Mouse (Mus musculus) heart, embryonic 16.5 days (tissue): Measurements from ENCODE around the gene Rtn1. TPM values are rescaled to one million over a fixed set of nuclear protein-coding genes. Genes with fewer than 3 reads are reported as not detected.

ENCODE experiments used
- ATAC-seq: fragments of 200-750 bp; cut with Nextera tagmentation; replicated peaks from 2 replicates; pipeline ENCODE4 v1.8.0; 2017; ENCODE audit warnings: moderate number of reproducible peaks; ENCODE audit not compliant: insufficient read depth, low FRiP score; ENCODE audit errors: extremely low read depth
- H3K27ac ChIP-seq: fragments of 300-500 bp; sonication (generic); 2 replicates; pipeline ENCODE4 v1.5.1; 2014; ENCODE audit warnings: mild to moderate bottlenecking, low read length, control low read depth, moderate library complexity
- H3K27me3 ChIP-seq: fragments of 300-500 bp; sonication (generic); 2 replicates; pipeline ENCODE4 v1.6.1; 2014; ENCODE audit warnings: low read length, mixed read lengths; ENCODE audit not compliant: control insufficient read depth, insufficient read depth
- H3K36me3 ChIP-seq: fragments of 300-500 bp; sonication (generic); 2 replicates; pipeline ENCODE4 v1.6.1; 2014; ENCODE audit not compliant: control insufficient read depth, insufficient read depth
- H3K4me1 ChIP-seq: fragments of 300-500 bp; sonication (generic); 2 replicates; pipeline ENCODE4 v1.6.1; 2014; ENCODE audit warnings: low read length, mixed read lengths; ENCODE audit not compliant: control insufficient read depth, insufficient read depth
- H3K4me2 ChIP-seq: fragments of 300-500 bp; sonication (generic); 2 replicates; pipeline ENCODE4 v1.6.1; 2014; ENCODE audit warnings: low read depth, mild to moderate bottlenecking, control low read depth, low read length
- H3K4me3 ChIP-seq: fragments of 300-500 bp; sonication (generic); 2 replicates; pipeline ENCODE4 v1.5.1; 2014; ENCODE audit warnings: mild to moderate bottlenecking, control low read depth, low read length
- H3K9ac ChIP-seq: fragments of 300-500 bp; sonication (generic); 2 replicates; pipeline ENCODE4 v1.6.1; 2014; ENCODE audit warnings: low read length, control low read depth
- H3K9me3 ChIP-seq: fragments of 300-500 bp; sonication (generic); replicated peaks from 2 replicates; pipeline ENCODE4 v1.6.1; 2016; ENCODE audit warnings: low read length; ENCODE audit not compliant: control insufficient read depth
- WGBS: fragments of 180-500 bp; shearing (Covaris S2); extraction: QIAGEN DNeasy Blood & Tissue Kit; methylation state at CpG from one replicate; pipeline ENCODE4 v1.1.7; 2014; 5-methylcytosine and 5-hydroxymethylcytosine counted together
- polyA plus RNA-seq: library from polyadenylated mRNA; unstranded; fragments of >200 nt; fragmentation: Nextera tagmentation; extraction: Ambion mirVana; gene quantifications from 2 replicates; pipeline ENCODE4 v1.2.1, GENCODE M21; 2015

Rtn1 gene
- polyA plus RNA-seq, 1 experiment from 2014 or later, result 10.1 TPM

DNA sequence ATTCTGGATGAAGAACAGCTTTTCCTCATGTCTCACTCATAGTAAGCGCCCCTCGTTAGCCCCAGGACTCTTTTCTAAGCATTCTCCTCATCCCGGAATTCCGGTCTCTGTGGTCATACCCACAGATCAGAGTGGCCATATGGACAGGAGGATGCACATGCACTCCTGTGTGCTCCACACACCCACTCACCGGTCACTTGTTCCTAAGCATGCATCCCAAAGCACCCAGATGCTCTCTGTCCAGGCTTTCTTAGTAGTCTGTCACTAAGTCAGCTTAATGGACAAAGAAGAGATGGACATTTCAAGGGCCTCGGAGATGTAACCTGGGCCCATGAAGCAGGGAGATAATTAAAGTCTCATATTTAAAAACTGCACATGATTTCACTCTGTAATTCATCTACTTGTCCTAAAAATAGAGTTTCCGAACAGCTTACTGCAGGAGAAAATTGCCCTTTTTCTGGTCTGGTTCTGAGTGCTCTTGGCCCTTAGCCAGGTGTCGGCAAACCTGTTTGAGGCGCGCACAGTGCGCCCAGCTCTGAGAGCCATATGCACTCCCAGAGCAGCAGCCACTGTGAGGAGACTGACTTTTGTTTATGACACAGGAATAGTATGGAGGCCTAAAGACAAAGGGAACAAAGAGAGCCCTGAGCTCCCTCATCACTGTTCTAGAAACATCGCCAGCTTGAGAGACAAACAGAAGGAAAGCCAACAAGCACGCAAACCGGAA lies 19.3 kb downstream of the Rtn1 start:
- Histone ChIP-seq H3K4me3 (no peak overlapping the region), H3K27me3 (no peaks in the 10 kb centered on the region), H3K27ac (no peak overlapping the region), H3K4me2 (no peak overlapping the region), H3K4me1 (no peaks in the 10 kb centered on the region), H3K36me3 (no peaks in the 10 kb centered on the region), H3K9me3 (no peaks in the 10 kb centered on the region), H3K9ac (no peak overlapping the region)
- no peak for ATAC-seq
- WGBS, result 77% methylated on average over 14 of the region's 14 CpGs

DNA sequence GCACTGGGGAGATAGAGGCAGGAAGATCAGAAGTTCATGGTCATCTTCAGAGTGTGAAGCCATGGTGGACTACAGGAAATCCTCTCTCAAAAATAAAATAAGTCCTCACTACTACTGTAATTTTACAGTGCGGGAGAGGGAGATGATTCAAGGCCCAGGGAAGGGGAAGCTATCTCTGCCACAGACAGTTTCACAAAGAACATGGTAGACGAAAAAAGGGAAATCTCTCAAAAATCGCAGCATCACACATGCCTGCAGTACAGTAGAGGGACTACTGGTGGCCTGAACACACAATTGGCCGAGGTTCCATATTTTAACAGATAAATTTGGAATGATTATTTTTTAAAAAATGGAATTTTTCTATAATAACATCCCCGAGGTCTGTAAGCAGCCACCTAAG lies 20.0 kb downstream of the Rtn1 start:
- WGBS, result 81% methylated on average over 5 of the region's 5 CpGs
- H3K27me3 ChIP-seq, result no peaks in the 10 kb centered on the region
- no peaks in the 10 kb centered on the region for H3K4me1 ChIP-seq
- no peak overlapping the region for H3K9ac ChIP-seq
- H3K4me2 ChIP-seq, result no peak overlapping the region
- H3K36me3 ChIP-seq, result no peaks in the 10 kb centered on the region
- no peaks in the 10 kb centered on the region for H3K9me3 ChIP-seq
- H3K4me3 ChIP-seq, result no peak overlapping the region
- H3K27ac ChIP-seq, result no peak overlapping the region
- ATAC-seq, result no peak

DNA sequence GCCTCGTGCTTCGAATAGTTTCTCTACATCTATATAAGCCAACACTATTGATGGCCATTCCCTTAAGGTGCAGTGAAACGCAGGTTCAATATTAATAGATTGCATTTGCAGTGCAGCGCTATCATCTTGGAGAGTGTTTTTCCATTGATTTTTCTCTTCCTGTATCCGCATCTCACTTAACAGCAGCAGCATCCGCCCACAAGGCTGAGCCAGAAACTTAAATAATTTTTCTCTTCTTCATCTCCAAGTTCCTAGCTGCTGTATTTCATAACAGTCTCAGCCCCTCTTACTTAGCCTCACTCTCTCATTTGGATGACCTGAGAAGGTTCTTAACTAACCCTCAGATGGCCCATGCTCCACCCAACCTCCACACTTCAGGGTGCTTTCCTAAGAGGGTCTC lies 20.7 kb downstream of the Rtn1 start:
- H3K4me1 ChIP-seq, result no peaks in the 10 kb centered on the region
- H3K9me3 ChIP-seq, result no peaks in the 10 kb centered on the region
- H3K27me3 ChIP-seq, result no peaks in the 10 kb centered on the region
- no peak overlapping the region for H3K9ac ChIP-seq
- no peaks in the 10 kb centered on the region for H3K36me3 ChIP-seq
- WGBS, result 89% methylated on average over 6 of the region's 6 CpGs
- H3K4me2 ChIP-seq, result no peak overlapping the region
- H3K27ac ChIP-seq, result no peak overlapping the region
- ATAC-seq, result no peak
- H3K4me3 ChIP-seq, result no peak overlapping the region

DNA sequence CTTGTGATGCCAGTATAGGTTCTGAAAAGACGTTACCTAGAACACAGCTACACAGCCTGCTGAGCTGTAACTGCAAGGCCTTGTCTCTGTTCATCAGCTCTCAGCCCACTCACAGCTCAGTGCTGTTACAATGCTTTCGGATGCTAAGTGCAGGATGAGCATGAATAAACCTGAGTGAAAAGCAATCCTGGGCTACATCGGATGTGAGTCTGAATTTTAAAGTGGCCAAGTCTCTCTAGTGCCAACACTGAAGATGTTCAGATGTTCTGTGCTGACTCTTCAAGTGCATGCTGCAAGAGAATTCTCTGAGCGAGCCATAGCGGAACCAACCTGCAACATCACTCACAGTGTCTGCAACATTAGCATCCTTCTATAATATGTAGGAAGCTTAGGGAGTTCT lies 32.5 kb downstream of the Rtn1 start:
- Histone ChIP-seq H3K4me2 (no peak overlapping the region), H3K27me3 (no peaks in the 10 kb centered on the region), H3K4me3 (no peak overlapping the region), H3K36me3 (no peaks in the 10 kb centered on the region), H3K27ac (no peak overlapping the region), H3K9me3 (no peaks in the 10 kb centered on the region), H3K4me1 (no peaks in the 10 kb centered on the region), H3K9ac (no peak overlapping the region)
- no peak for ATAC-seq
- 81% methylated on average over 5 of the region's 5 CpGs for WGBS

DNA sequence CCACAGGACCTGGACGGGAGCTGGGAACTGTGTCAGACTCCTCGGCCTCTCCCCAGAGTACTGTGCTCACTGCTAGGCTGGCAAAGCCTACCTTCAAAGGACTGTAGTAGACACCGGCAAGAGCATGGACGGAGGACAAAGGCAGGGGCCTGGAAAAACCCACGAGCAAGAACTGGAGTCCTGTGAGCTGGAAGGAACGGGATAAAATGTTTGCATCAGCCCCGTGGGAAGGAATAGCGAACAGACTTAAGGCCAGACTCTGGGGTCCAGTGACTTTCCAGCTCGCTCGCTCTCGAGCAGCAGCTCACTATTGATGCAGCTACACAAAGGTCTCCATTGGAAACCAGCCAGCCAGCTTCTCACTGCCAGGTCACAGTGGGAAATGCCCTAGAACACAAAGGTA lies 34.0 kb downstream of the Rtn1 start:
- Histone ChIP-seq H3K9ac (no peak overlapping the region), H3K36me3 (no peaks in the 10 kb centered on the region), H3K4me1 (no peaks in the 10 kb centered on the region), H3K27ac (no peak overlapping the region), H3K4me2 (no peak overlapping the region), H3K27me3 (no peaks in the 10 kb centered on the region), H3K9me3 (no peaks in the 10 kb centered on the region), H3K4me3 (no peak overlapping the region)
- no peak for ATAC-seq
- WGBS, result 67% methylated on average over 11 of the region's 11 CpGs

DNA sequence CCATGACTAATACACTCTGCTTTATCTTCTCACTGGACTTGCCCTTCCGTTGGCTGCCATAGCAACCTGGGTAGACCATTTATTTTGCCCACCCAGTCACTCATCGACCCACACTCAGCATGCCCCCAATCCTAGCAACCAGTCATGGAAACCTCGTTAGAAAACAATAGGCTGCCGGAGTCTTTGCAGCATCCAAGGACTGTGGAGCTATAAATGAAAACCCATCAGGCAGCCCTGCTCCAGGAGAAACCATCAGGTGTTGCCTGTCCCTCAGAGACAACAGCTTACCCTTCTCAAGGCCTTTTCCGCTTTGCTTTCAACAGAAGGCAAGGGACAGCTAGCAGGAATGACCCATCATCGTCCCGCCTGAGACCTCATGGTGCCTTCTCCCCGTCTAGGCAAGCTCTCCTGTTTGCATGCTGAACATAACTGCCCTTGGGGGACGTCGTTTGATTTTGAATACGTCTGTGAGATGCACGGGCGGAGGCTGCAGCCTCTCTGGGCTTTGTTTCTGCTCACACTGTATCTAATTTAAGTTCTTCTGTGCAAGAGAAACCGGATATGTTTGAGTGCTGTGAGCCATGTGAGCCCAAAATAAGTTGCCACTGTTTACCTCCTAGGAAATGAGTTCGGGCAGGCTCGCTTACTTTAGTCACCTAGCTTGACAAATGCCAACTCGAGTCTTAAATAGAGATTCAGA lies 34.8 kb downstream of the Rtn1 start:
- Histone ChIP-seq H3K36me3 (no peaks in the 10 kb centered on the region), H3K27ac (no peak overlapping the region), H3K4me1 (no peaks in the 10 kb centered on the region), H3K4me2 (no peak overlapping the region), H3K9ac (no peak overlapping the region), H3K27me3 (no peaks in the 10 kb centered on the region), H3K4me3 (no peak overlapping the region), H3K9me3 (no peaks in the 10 kb centered on the region)
- no peak for ATAC-seq
- WGBS, result 59% methylated on average over 17 of the region's 17 CpGs

DNA sequence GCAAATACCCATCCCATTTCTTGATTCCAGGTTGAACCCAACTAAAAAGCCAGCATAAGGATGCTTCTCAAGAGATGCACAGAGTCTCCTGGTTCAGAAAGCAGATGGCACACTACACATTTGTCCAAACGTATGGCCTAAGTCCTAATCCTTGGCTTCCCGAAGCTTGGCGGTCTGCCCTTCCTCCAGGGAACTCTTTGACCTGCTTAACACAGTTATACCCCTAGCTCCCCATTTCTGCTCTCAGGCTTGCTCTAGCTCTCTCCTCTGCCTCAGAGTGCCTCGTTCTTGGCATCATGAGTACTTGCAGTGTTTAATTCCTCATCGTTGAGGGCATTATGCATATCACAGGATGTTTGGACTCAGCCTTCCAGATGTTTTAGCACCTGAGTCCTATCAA lies 38.8 kb downstream of the Rtn1 start:
- no peaks in the 10 kb centered on the region for H3K4me1 ChIP-seq
- no peak overlapping the region for H3K4me2 ChIP-seq
- no peaks in the 10 kb centered on the region for H3K9me3 ChIP-seq
- no peaks in the 10 kb centered on the region for H3K27me3 ChIP-seq
- no peak overlapping the region for H3K27ac ChIP-seq
- no peak for ATAC-seq
- 69% methylated on average over 5 of the region's 5 CpGs for WGBS
- no peak overlapping the region for H3K9ac ChIP-seq
- no peak overlapping the region for H3K4me3 ChIP-seq
- H3K36me3 ChIP-seq, result no peaks in the 10 kb centered on the region

DNA sequence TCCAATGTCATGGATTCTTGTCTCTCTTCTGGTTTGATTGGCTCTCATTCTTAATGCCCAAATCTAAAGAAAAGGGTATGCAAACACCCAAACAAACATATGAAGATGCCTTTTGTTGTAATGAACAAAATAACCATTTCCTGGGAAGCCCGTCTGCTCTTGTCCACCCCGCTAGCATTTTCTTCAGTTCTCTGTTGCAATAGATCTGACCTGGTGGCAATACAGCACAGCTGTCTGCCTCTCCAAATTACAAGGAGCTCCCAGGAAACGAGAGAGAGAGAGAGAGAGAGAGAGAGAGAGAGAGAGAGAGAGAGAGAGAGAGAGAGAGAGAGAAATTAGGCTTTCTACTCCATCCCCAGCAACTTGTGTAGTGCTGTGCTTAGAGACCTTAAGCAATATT lies 42.1 kb downstream of the Rtn1 start:
- 61% methylated on average over 3 of the region's 3 CpGs for WGBS
- Histone ChIP-seq H3K27ac (no peak overlapping the region), H3K9ac (no peak overlapping the region)

DNA sequence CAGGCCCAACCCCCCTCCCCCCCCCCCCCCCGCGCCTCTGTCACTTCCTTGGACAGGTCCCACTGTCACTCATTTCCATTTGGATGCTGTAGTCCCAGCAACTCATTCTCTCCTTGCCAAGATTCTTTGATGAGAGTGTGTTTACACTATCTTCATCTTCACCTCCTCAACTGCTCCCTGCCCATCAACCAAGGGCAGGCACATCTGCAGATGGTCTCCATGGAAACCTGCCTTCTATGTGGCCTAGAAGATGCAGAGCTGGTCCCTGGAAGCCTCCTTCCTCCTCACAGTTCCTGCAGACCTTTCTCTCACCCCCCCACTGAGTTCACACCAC lies 42.8 kb downstream of the Rtn1 start:
- no peaks in the 10 kb centered on the region for H3K4me1 ChIP-seq
- no CpG with 5 or more reads among the region's 2 CpGs for WGBS
- no peaks in the 10 kb centered on the region for H3K36me3 ChIP-seq
- H3K4me3 ChIP-seq, result no peak overlapping the region
- no peak for ATAC-seq
- H3K9ac ChIP-seq, result no peak overlapping the region
- no peaks in the 10 kb centered on the region for H3K27me3 ChIP-seq
- H3K4me2 ChIP-seq, result no peak overlapping the region
- H3K9me3 ChIP-seq, result no peaks in the 10 kb centered on the region
- no peak overlapping the region for H3K27ac ChIP-seq

More for the DNA sequence above, 42.1 kb downstream of the Rtn1 start:
- no peaks in the 10 kb centered on the region for H3K27me3 ChIP-seq
- no peak for ATAC-seq
- H3K4me2 ChIP-seq, result no peak overlapping the region
- H3K9me3 ChIP-seq, result no peaks in the 10 kb centered on the region
- no peaks in the 10 kb centered on the region for H3K4me1 ChIP-seq
- no peaks in the 10 kb centered on the region for H3K36me3 ChIP-seq
- H3K4me3 ChIP-seq, result no peak overlapping the region
